Mouse (Mus musculus): ENCODE results near the gene Gm11487. TPM values are rescaled to one million over a fixed set of nuclear protein-coding genes. Genes with fewer than 3 reads are reported as not detected.
"Not testable (repeated sequence)": the region's sequence is repeated elsewhere in the genome, so short reads cannot be mapped to it uniquely, and the experiment has no call there.

Gm11487 gene
- polyA plus RNA-seq (2014; fragmentation: Nextera tagmentation; extraction: Ambion mirVana) = not detected in 2 replicates

- H3K9me3 ChIP-seq (ENCODE audit: control insufficient read depth, low read length); ATAC-seq (ENCODE audit: low FRiP score); H3K4me3 ChIP-seq (ENCODE audit: low read depth, low read length); H3K4me1 ChIP-seq (ENCODE audit: control insufficient read depth, insufficient read depth, low read length); H3K27me3 ChIP-seq (ENCODE audit: control insufficient read depth, insufficient read depth, low read length); H3K9ac ChIP-seq (ENCODE audit: low read length); H3K36me3 ChIP-seq (ENCODE audit: control insufficient read depth, insufficient read depth, low read length); H3K27ac ChIP-seq (ENCODE audit: low read depth, low read length); H3K4me2 ChIP-seq; DNase-seq (ENCODE audit: low spot score, missing footprints): not testable (repeated sequence)
- WGBS = 79% methylated on average over 3 of the region's 4 CpGs
These were observed at the start of gene Gm11487 for GRCm38 (mm10) chr4:73404972-73405371. TSS of gene Gm11487 (minus strand) at chr4:73405072.

GRCm38 (mm10) chr4:73444715-73445114, 39.8 kb upstream of the Gm11487 start:
- H3K36me3 ChIP-seq (ENCODE audit: control insufficient read depth, insufficient read depth, low read length) = no peaks in the 10 kb centered on the region
- 62% methylated on average over 7 of the region's 7 CpGs for WGBS
- no peak overlapping the region for H3K27ac ChIP-seq (ENCODE audit: low read depth, low read length)
- no peak overlapping the region for H3K4me2 ChIP-seq
- ATAC-seq (ENCODE audit: low FRiP score) = peak; percentile 67
- H3K4me3 ChIP-seq (ENCODE audit: low read depth, low read length) = no peak overlapping the region
- H3K4me1 ChIP-seq (ENCODE audit: control insufficient read depth, insufficient read depth, low read length) = no peaks in the 10 kb centered on the region
- H3K27me3 ChIP-seq (ENCODE audit: control insufficient read depth, insufficient read depth, low read length) = no peaks in the 10 kb centered on the region
- H3K9ac ChIP-seq (ENCODE audit: low read length) = no peak overlapping the region
- no peaks in the 10 kb centered on the region for H3K9me3 ChIP-seq (ENCODE audit: control insufficient read depth, low read length)
- no peak for DNase-seq (ENCODE audit: low spot score, missing footprints)

- Histone ChIP-seq H3K9ac (ENCODE audit: low read length) (no peak overlapping the region), H3K36me3 (ENCODE audit: control insufficient read depth, insufficient read depth, low read length) (no peaks in the 10 kb centered on the region), H3K27ac (ENCODE audit: low read depth, low read length) (no peak overlapping the region), H3K9me3 (ENCODE audit: control insufficient read depth, low read length) (no peaks in the 10 kb centered on the region), H3K27me3 (ENCODE audit: control insufficient read depth, insufficient read depth, low read length) (no peaks in the 10 kb centered on the region), H3K4me2 (no peak overlapping the region), H3K4me1 (ENCODE audit: control insufficient read depth, insufficient read depth, low read length) (no peaks in the 10 kb centered on the region), H3K4me3 (ENCODE audit: low read depth, low read length) (no peak overlapping the region)
- ATAC-seq (ENCODE audit: low FRiP score) (peak; percentile 58), DNase-seq (ENCODE audit: low spot score, missing footprints) (no peak)
- 51% methylated on average over 1 of the region's 1 CpGs for WGBS
These were observed 37.7 kb upstream of the Gm11487 start for GRCm38 (mm10) chr4:73442568-73442967.

- no peaks in the 10 kb centered on the region for H3K9me3 ChIP-seq (ENCODE audit: control insufficient read depth, low read length)
- H3K9ac ChIP-seq (ENCODE audit: low read length) = no peak overlapping the region
- ATAC-seq (ENCODE audit: low FRiP score) (no peak), DNase-seq (ENCODE audit: low spot score, missing footprints) (no peak)
- no peaks in the 10 kb centered on the region for H3K36me3 ChIP-seq (ENCODE audit: control insufficient read depth, insufficient read depth, low read length)
- H3K4me2 ChIP-seq = no peak overlapping the region
- H3K27ac ChIP-seq (ENCODE audit: low read depth, low read length) = no peak overlapping the region
- no peaks in the 10 kb centered on the region for H3K27me3 ChIP-seq (ENCODE audit: control insufficient read depth, insufficient read depth, low read length)
- H3K4me1 ChIP-seq (ENCODE audit: control insufficient read depth, insufficient read depth, low read length) = no peaks in the 10 kb centered on the region
- 86% methylated on average over 3 of the region's 3 CpGs for WGBS
- H3K4me3 ChIP-seq (ENCODE audit: low read depth, low read length) = no peak overlapping the region
These were observed 21.0 kb upstream of the Gm11487 start for GRCm38 (mm10) chr4:73425903-73426302.

GRCm38 (mm10) chr4:73423049-73423448, 18.2 kb upstream of the Gm11487 start:
- WGBS = 93% methylated on average over 12 of the region's 12 CpGs
- no peaks in the 10 kb centered on the region for H3K36me3 ChIP-seq (ENCODE audit: control insufficient read depth, insufficient read depth, low read length)
- H3K27me3 ChIP-seq (ENCODE audit: control insufficient read depth, insufficient read depth, low read length) = no peaks in the 10 kb centered on the region

GRCm38 (mm10) chr4:73366534-73366933, 38.3 kb downstream of the Gm11487 start:
- 16% methylated on average over 3 of the region's 3 CpGs for WGBS
- Histone ChIP-seq H3K9me3 (ENCODE audit: control insufficient read depth, low read length) (no peaks in the 10 kb centered on the region), H3K27ac (ENCODE audit: low read depth, low read length) (no peak overlapping the region), H3K4me1 (ENCODE audit: control insufficient read depth, insufficient read depth, low read length) (no peaks in the 10 kb centered on the region), H3K4me3 (ENCODE audit: low read depth, low read length) (no peak overlapping the region), H3K9ac (ENCODE audit: low read length) (no peak overlapping the region), H3K36me3 (ENCODE audit: control insufficient read depth, insufficient read depth, low read length) (no peaks in the 10 kb centered on the region), H3K4me2 (no peak overlapping the region), H3K27me3 (ENCODE audit: control insufficient read depth, insufficient read depth, low read length) (no peaks in the 10 kb centered on the region)
- ATAC-seq (ENCODE audit: low FRiP score) (peak; percentile 87), DNase-seq (ENCODE audit: low spot score, missing footprints) (no peak)

More at GRCm38 (mm10) chr4:73423049-73423448, 18.2 kb upstream of the Gm11487 start:
- Histone ChIP-seq H3K4me3 (ENCODE audit: low read depth, low read length) (no peak overlapping the region), H3K4me1 (ENCODE audit: control insufficient read depth, insufficient read depth, low read length) (no peaks in the 10 kb centered on the region), H3K27ac (ENCODE audit: low read depth, low read length) (no peak overlapping the region), H3K9ac (ENCODE audit: low read length) (no peak overlapping the region), H3K4me2 (no peak overlapping the region), H3K9me3 (ENCODE audit: control insufficient read depth, low read length) (no peaks in the 10 kb centered on the region)
- ATAC-seq (ENCODE audit: low FRiP score) (no peak), DNase-seq (ENCODE audit: low spot score, missing footprints) (no peak)

Other genes starting within 250 kb of the Gm11487 start
- gene Gm11238, start 202.8 kb upstream of the Gm11487 start, polyA plus RNA-seq (2014; fragmentation: Nextera tagmentation; extraction: Ambion mirVana) = not detected in 2 replicates
- not detected in 2 replicates for gene Gm11237, start 217.9 kb upstream of the Gm11487 start, polyA plus RNA-seq (2014; fragmentation: Nextera tagmentation; extraction: Ambion mirVana)
- not detected in 2 replicates for gene Gm11236, start 233.0 kb upstream of the Gm11487 start, polyA plus RNA-seq (2014; fragmentation: Nextera tagmentation; extraction: Ambion mirVana)